Mouse (Mus musculus) stomach, embryonic 15.5 days (tissue): Measurements from ENCODE around the gene Dnm3. TPM values are rescaled to one million over a fixed set of nuclear protein-coding genes. Genes with fewer than 3 reads are reported as not detected.
A peak's percentile ranks its signal among the peaks of the same experiment; 100 is the strongest.

Experiments
- ATAC-seq: fragments of 200-750 bp; cut with Nextera tagmentation; 2 replicates; pipeline ENCODE4 v1.8.0; 2017; ENCODE audit warnings: low read depth, moderate number of reproducible peaks, moderate TSS enrichment; ENCODE audit not compliant: insufficient read depth, low FRiP score
- H3K27ac ChIP-seq: fragments of 300-500 bp; sonication (generic); 2 replicates; pipeline ENCODE4 v1.5.1; 2015; ENCODE audit warnings: mild to moderate bottlenecking, inconsistent platforms
- H3K27me3 ChIP-seq: fragments of 300-500 bp; sonication (generic); replicated peaks from 2 replicates; pipeline ENCODE4 v1.6.1; 2015; ENCODE audit warnings: inconsistent platforms
- H3K36me3 ChIP-seq: fragments of 300-500 bp; sonication (generic); 2 replicates; pipeline ENCODE4 v1.6.1; 2015; ENCODE audit warnings: inconsistent platforms
- H3K4me1 ChIP-seq: fragments of 300-500 bp; sonication (generic); 2 replicates; pipeline ENCODE4 v1.6.1; 2015; ENCODE audit warnings: inconsistent platforms
- H3K4me2 ChIP-seq: fragments of 300-500 bp; sonication (generic); 2 replicates; pipeline ENCODE4 v1.6.1; 2015; ENCODE audit warnings: mild to moderate bottlenecking, inconsistent platforms
- H3K4me3 ChIP-seq: fragments of 300-500 bp; sonication (generic); replicated peaks from 2 replicates; pipeline ENCODE4 v1.5.1; 2015; ENCODE audit warnings: inconsistent platforms
- H3K9ac ChIP-seq: fragments of 300-500 bp; sonication (generic); 2 replicates; pipeline ENCODE4 v1.6.1; 2015; ENCODE audit warnings: inconsistent platforms
- H3K9me3 ChIP-seq: fragments of 300-500 bp; sonication (generic); 2 replicates; pipeline ENCODE4 v1.6.1; 2016; ENCODE audit warnings: inconsistent platforms
- WGBS: fragments of 180-500 bp; shearing (Covaris S2); methylation state at CpG from one replicate; pipeline ENCODE4 v1.1.7; 2015; 5-methylcytosine and 5-hydroxymethylcytosine counted together
- polyA plus RNA-seq: library from polyadenylated mRNA; unstranded; fragments of >200 nt; fragmentation: Nextera tagmentation; extraction: Ambion mirVana; gene quantifications from 2 replicates; pipeline ENCODE4 v1.2.1, GENCODE M21; 2015

Dnm3 gene
- polyA plus RNA-seq, 1 experiment from 2014 or later: 6.0 TPM

DNA sequence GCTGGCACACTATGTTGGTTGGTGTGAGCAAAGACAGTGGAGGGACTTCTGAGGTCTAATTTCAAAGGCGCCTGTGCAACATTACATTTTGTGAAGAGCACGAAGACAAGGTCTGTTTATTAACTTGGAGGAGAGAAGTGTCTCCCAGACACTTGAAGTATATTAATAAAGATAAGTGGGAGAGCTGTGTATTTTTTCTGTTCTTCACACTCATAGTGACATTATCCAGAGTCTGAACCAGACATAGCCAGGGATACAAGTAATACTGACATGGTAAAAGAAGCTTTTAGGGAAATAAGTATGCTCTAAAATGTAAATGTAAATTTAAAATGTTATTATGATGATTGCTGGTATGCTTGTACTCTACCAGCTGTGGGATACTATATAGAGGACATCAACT lies 394.5 kb downstream of the Dnm3 start:
- Histone ChIP-seq H3K27me3 (no peaks in the 10 kb centered on the region), H3K9me3 (no peaks in the 10 kb centered on the region), H3K9ac (no peak overlapping the region), H3K36me3 (no peaks in the 10 kb centered on the region), H3K4me2 (no peak overlapping the region), H3K27ac (peak overlapping the region; percentile 80), H3K4me3 (no peak overlapping the region), H3K4me1 (peaks cover 11% of the 10 kb centered on the region; the same call in 1 of the 2 replicates)
- peak; percentile 73 for ATAC-seq
- 37% methylated on average over 2 of the region's 2 CpGs for WGBS

DNA sequence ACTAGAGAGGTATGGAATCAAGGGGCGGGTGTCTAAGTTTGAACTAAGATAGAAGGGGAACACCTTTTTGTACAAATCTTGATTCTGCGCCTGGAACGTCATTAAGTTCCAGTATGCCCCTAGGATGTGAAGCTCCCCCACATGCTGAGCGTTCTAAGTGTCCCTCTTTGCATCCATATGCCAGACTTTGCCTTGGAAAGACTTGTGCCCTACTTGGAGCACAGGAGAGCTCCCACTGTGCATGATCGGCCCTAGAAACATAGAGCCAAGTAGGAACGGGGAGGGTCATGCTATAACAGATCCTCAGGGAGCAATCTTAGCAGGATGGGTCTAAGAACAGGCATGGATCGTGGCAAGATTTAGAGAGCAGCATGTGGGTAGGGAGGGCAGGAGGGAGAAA lies 395.1 kb downstream of the Dnm3 start:
- no peak overlapping the region for H3K4me2 ChIP-seq
- no peaks in the 10 kb centered on the region for H3K36me3 ChIP-seq
- 74% methylated on average over 7 of the region's 7 CpGs for WGBS
- no peak overlapping the region for H3K9ac ChIP-seq
- H3K27me3 ChIP-seq: no peaks in the 10 kb centered on the region
- H3K9me3 ChIP-seq: no peaks in the 10 kb centered on the region
- no peak overlapping the region for H3K4me3 ChIP-seq
- ATAC-seq: no peak
- H3K4me1 ChIP-seq: peaks cover 11% of the 10 kb centered on the region; the same call in 1 of the 2 replicates
- H3K27ac ChIP-seq: peak overlapping the region; percentile 80

DNA sequence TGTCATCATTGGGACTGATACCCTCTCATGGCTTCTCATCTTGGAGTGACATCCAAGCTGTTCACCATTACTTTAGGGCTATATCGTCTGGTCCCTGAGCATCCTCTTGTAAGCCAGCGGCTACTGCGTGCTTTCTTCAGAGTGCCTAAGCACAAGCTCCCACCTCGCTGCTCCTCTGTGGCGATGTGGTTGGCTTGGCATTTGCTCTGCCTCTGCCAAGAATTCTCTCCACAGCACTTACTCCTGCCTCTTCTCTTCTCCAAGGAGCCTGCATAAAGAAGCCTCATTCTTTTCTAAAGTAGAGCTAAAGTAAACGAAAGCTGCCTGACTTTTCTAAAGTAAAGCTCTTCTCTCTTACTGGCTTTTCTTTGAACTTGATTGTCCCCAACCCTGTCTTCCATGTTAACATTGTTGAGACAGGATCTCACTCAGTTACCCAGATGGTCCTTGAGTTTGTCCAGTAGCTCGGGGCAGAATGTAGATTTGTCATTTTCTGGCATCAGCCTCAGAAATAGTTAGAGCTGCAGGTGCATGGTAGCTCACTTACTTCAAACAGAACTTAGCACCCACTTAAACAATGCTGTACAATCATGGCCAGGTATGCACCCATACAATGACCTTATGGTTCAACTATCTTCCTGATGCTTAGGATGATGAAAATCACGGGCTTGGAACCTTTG lies 396.0 kb downstream of the Dnm3 start:
- Histone ChIP-seq H3K9ac (no peak overlapping the region), H3K27me3 (no peaks in the 10 kb centered on the region), H3K4me2 (no peak overlapping the region), H3K9me3 (no peaks in the 10 kb centered on the region), H3K27ac (peak overlapping the region; percentile 44; the same call in 1 of the 2 replicates), H3K4me1 (peaks cover 18% of the 10 kb centered on the region), H3K36me3 (no peaks in the 10 kb centered on the region), H3K4me3 (no peak overlapping the region)
- ATAC-seq: no peak
- WGBS: 68% methylated on average over 8 of the region's 8 CpGs

DNA sequence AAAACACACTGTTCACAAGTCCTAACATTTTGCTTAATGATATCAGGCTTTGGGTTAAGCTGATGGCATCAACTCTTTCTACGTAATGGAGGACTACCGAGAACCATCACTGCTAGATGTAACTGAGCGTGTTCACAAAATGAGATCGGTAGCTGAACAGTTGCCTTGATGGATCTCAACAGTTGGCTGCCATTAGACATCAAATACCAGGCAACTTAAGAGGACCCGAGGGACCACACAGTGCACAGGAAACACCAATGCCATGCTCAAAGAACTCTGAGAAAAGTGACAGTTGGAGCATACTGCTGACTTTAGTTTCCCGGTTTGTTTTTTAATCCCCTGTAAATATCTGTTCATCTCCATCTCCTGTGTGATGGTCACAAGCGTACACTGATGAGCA lies 397.8 kb downstream of the Dnm3 start:
- Histone ChIP-seq H3K27ac (no peak overlapping the region), H3K4me1 (peaks cover 20% of the 10 kb centered on the region), H3K9me3 (no peaks in the 10 kb centered on the region), H3K9ac (no peak overlapping the region), H3K4me2 (no peak overlapping the region), H3K36me3 (no peaks in the 10 kb centered on the region), H3K27me3 (no peaks in the 10 kb centered on the region), H3K4me3 (no peak overlapping the region)
- WGBS: 85% methylated on average over 7 of the region's 7 CpGs
- ATAC-seq: no peak

DNA sequence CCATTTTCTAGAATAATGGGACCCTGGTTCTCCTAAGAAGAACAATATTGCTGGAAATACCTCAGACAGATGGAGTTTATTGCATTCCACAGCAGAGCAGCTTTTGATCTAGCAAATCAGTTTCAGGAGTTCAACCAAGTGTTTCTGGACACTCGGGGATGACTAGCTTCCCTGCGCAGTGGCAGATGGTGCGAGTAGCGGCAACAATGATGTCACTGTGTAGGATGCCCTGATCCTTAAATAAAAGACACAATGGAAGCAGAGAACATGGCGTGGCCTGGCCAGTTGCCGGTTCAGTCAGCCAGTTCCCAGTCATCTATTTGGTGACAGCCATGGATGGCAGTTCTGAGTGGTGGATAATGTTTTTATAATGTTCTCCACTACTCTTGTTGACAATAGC lies 400.4 kb downstream of the Dnm3 start:
- Histone ChIP-seq H3K4me3 (no peak overlapping the region), H3K4me1 (peaks cover 12% of the 10 kb centered on the region), H3K9ac (no peak overlapping the region), H3K4me2 (no peak overlapping the region), H3K27me3 (no peaks in the 10 kb centered on the region), H3K36me3 (no peaks in the 10 kb centered on the region), H3K9me3 (no peaks in the 10 kb centered on the region), H3K27ac (peak overlapping the region; percentile 89)
- WGBS: 73% methylated on average over 6 of the region's 6 CpGs
- ATAC-seq: no peak

DNA sequence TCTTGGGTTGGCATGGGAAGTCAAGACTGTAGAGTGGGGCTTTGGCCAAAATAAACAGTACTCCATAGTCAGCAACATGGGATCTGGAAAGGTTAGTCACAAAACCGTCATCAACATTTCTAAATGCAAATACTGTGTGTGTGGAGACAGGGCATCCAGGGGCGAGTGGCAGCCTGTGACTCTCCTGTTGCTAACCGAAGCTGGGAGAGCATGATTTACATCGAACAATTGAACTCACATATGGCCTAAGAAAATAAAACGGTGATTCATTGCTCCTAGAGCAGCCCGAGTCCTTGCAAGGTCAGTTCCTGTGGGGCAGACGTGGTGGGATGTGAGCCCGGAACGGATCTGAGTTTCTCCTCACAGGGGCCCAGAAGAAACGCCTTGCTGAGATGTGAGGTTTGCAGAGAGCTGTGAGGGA lies 401.2 kb downstream of the Dnm3 start:
- no peak overlapping the region for H3K9ac ChIP-seq
- H3K4me1 ChIP-seq: peaks cover 10% of the 10 kb centered on the region
- no peak for ATAC-seq
- peak overlapping the region; percentile 89 for H3K27ac ChIP-seq
- no peak overlapping the region for H3K4me2 ChIP-seq
- no peaks in the 10 kb centered on the region for H3K36me3 ChIP-seq
- H3K27me3 ChIP-seq: no peaks in the 10 kb centered on the region
- no peak overlapping the region for H3K4me3 ChIP-seq
- 33% methylated on average over 10 of the region's 10 CpGs for WGBS
- H3K9me3 ChIP-seq: no peaks in the 10 kb centered on the region

DNA sequence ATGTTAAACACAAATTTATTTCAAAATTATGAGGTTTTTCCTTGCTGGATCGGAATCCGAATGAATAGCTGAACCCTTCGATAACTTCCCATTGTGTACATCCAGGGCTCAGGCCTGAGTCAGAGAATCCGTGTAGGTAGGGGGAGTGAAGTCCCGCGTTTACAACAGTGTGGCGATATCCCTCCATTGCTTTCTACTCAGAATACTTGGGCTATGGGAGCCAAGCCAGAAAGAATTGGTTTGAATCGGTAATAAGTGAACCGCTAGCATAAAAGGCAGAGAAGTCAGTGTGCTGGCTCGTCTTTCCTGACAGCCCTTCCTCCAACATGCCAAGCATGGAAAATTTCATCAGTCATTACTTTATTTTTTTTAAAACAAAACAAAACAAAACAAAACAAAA lies 402.0 kb downstream of the Dnm3 start:
- peak overlapping the region; percentile 88 for H3K27ac ChIP-seq
- no peak overlapping the region for H3K4me2 ChIP-seq
- H3K27me3 ChIP-seq: no peaks in the 10 kb centered on the region
- no peaks in the 10 kb centered on the region for H3K9me3 ChIP-seq
- WGBS: 63% methylated on average over 10 of the region's 10 CpGs
- no peak overlapping the region for H3K4me3 ChIP-seq
- no peaks in the 10 kb centered on the region for H3K36me3 ChIP-seq
- peaks cover 9% of the 10 kb centered on the region for H3K4me1 ChIP-seq
- no peak overlapping the region for H3K9ac ChIP-seq
- no peak for ATAC-seq

DNA sequence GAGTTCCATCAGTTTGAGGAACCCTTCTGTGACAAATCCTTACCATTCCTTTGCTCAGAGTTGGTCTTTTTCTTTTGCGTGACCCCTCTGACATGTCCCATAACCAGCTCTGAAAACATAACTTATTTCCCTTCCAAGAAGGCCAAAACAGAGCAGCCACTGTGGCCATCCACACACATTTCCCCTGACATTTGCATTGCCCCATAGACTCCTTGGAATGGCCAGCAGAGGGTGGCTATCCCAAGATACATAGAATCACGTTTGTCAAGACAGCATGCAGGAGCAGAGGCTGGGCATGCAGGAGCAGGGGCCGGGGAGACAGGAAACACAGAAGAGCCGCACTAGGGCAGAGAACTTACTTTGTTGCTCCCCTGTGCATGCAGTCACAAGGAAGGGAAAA lies 402.4 kb downstream of the Dnm3 start:
- Histone ChIP-seq H3K4me1 (peaks cover 9% of the 10 kb centered on the region), H3K9me3 (no peaks in the 10 kb centered on the region), H3K27me3 (no peaks in the 10 kb centered on the region), H3K36me3 (no peaks in the 10 kb centered on the region), H3K4me2 (no peak overlapping the region), H3K27ac (peak overlapping the region; percentile 88), H3K4me3 (no peak overlapping the region), H3K9ac (no peak overlapping the region)
- ATAC-seq: peak; percentile 51; the same call in 1 of the 2 replicates
- WGBS: 49% methylated on average over 4 of the region's 4 CpGs

DNA sequence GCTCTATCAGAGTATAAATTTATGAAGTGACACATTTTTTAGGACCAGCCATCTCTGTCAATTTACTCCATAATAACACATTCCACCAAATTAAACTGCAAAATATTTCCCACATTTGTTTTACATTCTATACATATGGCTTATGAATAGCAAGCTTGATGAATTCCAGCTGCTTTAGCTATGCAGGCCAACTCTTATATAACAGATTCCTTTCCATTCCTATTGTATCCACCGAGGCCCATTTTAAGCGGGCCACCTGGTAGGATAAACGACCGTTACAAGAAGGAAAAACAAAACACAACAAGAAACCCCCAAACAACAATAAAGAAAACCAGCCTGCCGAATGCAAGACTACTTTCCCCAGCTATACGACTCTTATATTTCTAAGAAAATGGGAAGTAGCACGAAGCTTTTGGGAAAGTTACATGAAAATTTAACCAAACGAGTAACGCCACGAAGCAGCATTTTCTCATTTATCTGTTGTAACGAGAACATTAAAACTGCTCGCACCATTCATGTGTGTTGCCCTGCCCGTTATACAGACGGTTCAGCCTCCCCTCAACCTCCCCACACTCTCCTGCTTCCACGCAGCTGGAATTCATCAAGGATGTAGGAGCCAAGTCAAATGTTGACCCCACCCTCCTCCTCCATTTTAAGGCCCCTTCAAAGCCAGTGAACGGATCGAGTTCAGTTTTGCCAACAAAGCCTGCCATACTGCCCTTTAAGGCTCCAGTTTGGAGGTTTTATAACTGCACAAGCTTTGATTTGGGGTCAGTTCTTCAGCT lies 403.0 kb downstream of the Dnm3 start:
- 38% methylated on average over 17 of the region's 17 CpGs for WGBS
- H3K36me3 ChIP-seq: no peaks in the 10 kb centered on the region
- H3K4me1 ChIP-seq: peaks cover 9% of the 10 kb centered on the region
- no peak overlapping the region for H3K9ac ChIP-seq
- H3K4me3 ChIP-seq: no peak overlapping the region
- H3K27ac ChIP-seq: peak overlapping the region; percentile 88
- no peaks in the 10 kb centered on the region for H3K27me3 ChIP-seq
- H3K9me3 ChIP-seq: no peaks in the 10 kb centered on the region
- H3K4me2 ChIP-seq: no peak overlapping the region
- no peak for ATAC-seq

DNA sequence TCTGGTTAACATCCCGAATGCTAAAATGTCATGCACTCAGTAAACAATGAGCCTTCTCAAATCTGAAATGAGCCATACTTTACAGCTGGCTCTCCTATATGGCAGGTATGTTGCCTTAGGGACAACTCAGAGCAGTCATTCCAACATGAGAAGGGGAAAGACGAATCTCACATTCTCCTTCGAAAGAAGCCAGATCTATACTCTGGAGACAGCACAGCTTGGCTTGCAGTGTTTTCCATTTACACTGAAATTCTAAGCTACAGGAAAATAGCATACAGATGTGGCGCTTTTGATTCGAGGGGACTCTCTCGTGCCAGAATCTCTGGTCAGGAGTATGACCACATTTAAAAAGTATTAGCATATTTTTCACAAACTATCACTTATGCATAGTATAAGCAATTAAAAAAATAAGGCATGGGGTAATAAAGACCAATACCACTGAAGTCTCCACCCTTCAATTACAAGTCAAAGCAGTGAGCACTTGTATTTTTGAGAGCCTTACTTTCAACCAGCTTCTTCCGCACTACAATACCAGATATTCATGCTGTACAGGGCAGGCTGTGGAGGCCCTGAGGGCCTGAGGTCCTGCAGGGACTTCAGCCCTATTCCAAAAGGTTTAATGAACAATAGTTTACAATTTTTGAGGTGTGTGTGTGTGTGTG lies 404.8 kb downstream of the Dnm3 start:
- Histone ChIP-seq H3K27ac (peak overlapping the region; percentile 82), H3K4me3 (no peak overlapping the region)

DNA sequence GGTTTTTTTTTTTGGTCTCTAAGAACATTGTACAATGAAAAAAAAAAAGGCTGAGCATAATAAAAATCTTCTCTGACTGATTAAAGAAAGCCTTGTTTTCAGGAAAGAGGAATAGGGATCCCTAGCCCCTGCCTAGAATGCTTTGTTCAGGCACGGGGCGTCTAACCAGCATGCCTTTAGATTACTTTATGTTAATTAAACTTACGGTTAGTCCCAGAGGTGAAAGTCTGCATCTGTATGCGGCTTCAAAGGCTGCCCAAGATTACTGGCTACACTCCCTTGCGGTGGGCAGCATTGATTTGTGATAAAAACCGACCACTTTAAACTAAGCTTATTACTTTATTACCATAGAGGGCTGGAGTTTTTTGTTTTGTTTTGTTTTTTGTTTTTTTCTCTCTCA lies 424.2 kb downstream of the Dnm3 start:
- Histone ChIP-seq H3K9ac (no peak overlapping the region), H3K27me3 (no peaks in the 10 kb centered on the region), H3K4me3 (no peak overlapping the region), H3K9me3 (no peaks in the 10 kb centered on the region), H3K27ac (no peak overlapping the region), H3K4me1 (peaks cover 3% of the 10 kb centered on the region; the same call in 1 of the 2 replicates), H3K36me3 (no peaks in the 10 kb centered on the region), H3K4me2 (no peak overlapping the region)
- no peak for ATAC-seq
- WGBS: 43% methylated on average over 6 of the region's 6 CpGs

More for the DNA sequence above, 404.8 kb downstream of the Dnm3 start:
- no peaks in the 10 kb centered on the region for H3K9me3 ChIP-seq
- H3K4me1 ChIP-seq: peaks cover 9% of the 10 kb centered on the region
- no peak overlapping the region for H3K9ac ChIP-seq
- ATAC-seq: no peak
- H3K36me3 ChIP-seq: no peaks in the 10 kb centered on the region
- no peak overlapping the region for H3K4me2 ChIP-seq
- WGBS: 60% methylated on average over 7 of the region's 7 CpGs
- no peaks in the 10 kb centered on the region for H3K27me3 ChIP-seq

DNA sequence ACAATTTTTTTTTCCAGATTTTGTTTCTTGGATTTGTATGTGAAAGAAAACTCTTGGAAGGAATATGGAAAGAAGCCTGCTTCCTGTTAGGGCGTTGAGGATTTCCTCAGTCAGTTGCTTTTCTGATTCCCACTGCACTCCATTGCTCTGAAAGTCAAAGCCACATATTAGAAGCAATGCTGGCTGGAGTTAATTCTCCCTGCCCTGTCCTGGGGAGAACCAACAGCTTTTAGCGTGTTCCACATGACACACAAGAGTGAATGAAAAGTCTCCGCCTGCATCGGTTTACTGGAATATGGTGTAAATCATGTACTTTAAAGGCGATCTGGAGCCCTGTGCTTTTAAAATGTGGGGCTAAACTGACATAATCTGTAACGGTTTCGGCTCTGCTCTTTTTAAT lies 424.6 kb downstream of the Dnm3 start:
- H3K27me3 ChIP-seq: no peaks in the 10 kb centered on the region
- WGBS: 49% methylated on average over 7 of the region's 7 CpGs
- no peaks in the 10 kb centered on the region for H3K36me3 ChIP-seq
- no peak overlapping the region for H3K9ac ChIP-seq
- no peak for ATAC-seq
- H3K4me2 ChIP-seq: no peak overlapping the region
- peaks cover 3% of the 10 kb centered on the region; the same call in 1 of the 2 replicates for H3K4me1 ChIP-seq
- no peaks in the 10 kb centered on the region for H3K9me3 ChIP-seq
- H3K27ac ChIP-seq: peak overlapping the region; percentile 21; the same call in 1 of the 2 replicates
- no peak overlapping the region for H3K4me3 ChIP-seq
